Mouse (Mus musculus): ENCODE data around the gene Gm364.

The Gm364 gene

GRCm38 (mm10) chrX:57408769-57409168, at the start of gene Gm364:
Gm364 (plus strand) TSS chrX:57409154.
- DNase-seq (ENCODE audit: low spot score in 2 of 2) = no peak

GRCm38 (mm10) chrX:57359316-57359715, 49.6 kb upstream of the Gm364 start:
- DNase-seq (ENCODE audit: low spot score in 2 of 2) = no peak

GRCm38 (mm10) chrX:57364891-57365569, 43.9 kb upstream of the Gm364 start:
- DNase-seq (ENCODE audit: low spot score in 2 of 2) = no peak

DNA sequence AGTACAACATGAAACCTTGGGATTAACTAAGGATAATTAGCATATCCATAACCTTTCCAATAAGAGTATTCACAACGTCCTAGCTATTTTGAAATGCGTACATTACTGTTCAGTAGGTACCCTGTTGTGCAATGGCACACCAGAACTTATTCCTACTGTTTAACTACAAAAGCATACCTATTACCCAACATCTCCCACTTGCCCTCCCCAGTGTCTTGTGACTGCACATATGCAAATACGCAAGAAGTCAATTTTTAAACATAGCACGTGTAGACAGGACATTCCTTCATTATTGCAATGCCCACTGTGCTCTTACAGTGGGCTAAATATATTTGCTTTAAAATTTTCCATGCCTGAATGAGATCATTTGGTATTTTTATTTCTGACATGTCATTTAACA, 36.0 kb upstream of the Gm364 start:
- no peak for DNase-seq (ENCODE audit: low spot score in 2 of 2)

DNA sequence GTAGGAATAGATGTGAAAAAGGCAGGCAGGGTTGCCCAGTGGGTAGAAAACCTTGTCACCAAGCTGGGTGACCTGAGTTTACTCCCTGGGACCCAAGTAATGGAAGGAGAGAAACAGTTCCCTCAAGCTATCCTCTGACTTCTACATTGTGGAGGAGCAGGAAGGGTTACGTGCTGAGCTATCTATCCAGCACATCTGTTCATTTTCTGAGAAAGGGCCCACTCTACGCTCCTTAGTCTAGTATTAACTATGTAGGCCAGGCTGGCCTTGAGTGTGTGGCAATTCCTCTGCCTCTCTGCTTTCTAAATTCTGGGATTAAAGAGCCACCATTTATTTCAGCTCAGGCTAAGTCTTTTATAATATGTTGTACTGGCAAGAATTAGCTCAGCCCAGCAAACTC, 35.4 kb upstream of the Gm364 start:
- no peak for DNase-seq (ENCODE audit: low spot score in 2 of 2)

DNA sequence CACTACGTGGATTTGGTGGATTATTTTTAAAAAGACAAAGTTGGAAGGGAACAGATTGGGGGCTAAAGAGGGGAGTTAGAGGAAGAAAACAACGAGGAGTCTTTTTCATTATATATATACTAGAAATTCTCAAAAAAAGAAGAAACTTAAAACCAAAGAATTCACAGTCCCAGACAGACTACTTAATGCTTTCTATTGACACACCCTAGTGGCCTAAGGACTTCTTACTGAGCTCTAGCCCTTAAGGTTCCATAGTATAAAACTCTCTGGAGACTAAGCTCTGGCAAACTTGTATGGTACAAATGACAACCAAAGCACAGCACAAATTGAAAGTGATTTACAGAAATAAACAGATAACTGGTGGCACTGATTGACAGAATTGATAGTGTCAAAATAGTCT, 34.9 kb upstream of the Gm364 start:
- DNase-seq (ENCODE audit: low spot score in 2 of 2) = no peak

- no peak for DNase-seq (ENCODE audit: low spot score in 2 of 2)
Measured at GRCm38 (mm10) chrX:57377096-57377495, 31.9 kb upstream of the Gm364 start.

- no peak for DNase-seq (ENCODE audit: low spot score in 2 of 2)
Measured at GRCm38 (mm10) chrX:57378579-57378978, 30.4 kb upstream of the Gm364 start.

DNA sequence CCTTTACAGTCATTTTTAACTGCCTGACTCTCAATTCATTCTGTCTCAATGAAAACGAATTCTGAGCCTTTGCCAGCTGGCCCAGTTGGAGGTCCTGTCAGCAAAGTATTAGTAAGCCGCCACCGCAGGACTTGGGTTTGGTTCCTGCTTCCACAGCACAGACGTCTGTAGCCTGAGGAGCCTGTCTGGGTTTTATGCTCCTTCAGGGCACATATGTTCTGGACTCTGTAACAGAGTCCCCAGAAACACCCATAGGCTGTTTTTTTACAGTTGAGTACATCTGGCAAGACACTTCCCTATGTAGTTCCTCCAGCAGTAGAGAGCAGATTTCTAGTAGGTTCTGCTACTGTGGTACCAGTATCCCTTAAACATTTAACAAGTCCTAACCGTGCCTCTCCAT, 28.0 kb upstream of the Gm364 start:
- DNase-seq (ENCODE audit: low spot score in 2 of 2) = no peak

DNA sequence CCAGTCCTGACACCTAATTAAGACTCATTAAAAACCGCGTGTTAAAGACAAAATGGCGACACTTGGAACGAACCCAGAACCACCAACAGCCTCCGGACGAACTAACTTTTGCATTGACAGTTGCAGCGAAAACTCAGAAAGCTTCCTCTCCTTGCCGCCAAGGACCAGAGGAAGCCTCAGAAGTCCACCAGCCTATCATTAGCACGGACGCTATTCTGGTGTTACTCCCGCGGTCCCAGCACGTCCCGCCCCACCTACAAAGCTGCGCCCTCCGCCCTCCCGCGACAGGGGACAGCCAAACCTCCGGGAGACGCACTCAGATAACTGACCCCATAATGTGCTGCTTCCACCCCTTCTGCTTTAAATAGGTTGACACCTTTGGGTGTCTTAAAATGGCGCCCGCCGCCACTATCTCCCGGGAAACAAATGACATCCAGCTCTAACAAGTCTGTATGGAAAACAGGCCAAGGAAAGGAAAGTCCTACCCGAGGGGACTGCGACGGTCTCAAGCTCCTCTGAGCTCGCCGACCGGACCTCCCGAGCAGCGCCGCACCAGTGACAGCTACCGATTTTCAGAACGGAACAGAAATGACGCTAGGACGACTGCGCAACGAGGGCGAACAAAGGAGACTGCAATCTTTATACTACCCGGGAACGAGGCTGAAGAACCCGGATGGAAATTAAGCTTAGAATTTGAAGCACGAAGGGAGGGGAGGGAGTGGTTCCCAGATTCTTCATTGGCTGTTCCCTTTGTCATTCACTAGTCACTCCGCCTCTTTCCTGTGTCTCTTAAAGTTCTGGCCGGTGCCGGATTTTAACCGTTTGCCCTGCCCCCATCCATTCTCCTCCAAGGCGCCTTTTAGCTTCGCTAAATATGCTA, 16.3 kb upstream of the Gm364 start, which contains the start of gene Rbmx:
Rbmx (minus strand) TSS at position 670 of the 880 bp plus-strand sequence.
- DNase-seq (ENCODE audit: low spot score in 2 of 2) = peak; percentile 75 to 85

GRCm38 (mm10) chrX:57393412-57393811, 15.5 kb upstream of the Gm364 start:
- no peak for DNase-seq (ENCODE audit: low spot score in 2 of 2)

- DNase-seq (ENCODE audit: low spot score in 2 of 2) = no peak
Measured at GRCm38 (mm10) chrX:57401388-57401787, 7.6 kb upstream of the Gm364 start.

- DNase-seq (ENCODE audit: low spot score in 2 of 2) = no peak
Measured at GRCm38 (mm10) chrX:57403651-57404050, 5.3 kb upstream of the Gm364 start.

DNA sequence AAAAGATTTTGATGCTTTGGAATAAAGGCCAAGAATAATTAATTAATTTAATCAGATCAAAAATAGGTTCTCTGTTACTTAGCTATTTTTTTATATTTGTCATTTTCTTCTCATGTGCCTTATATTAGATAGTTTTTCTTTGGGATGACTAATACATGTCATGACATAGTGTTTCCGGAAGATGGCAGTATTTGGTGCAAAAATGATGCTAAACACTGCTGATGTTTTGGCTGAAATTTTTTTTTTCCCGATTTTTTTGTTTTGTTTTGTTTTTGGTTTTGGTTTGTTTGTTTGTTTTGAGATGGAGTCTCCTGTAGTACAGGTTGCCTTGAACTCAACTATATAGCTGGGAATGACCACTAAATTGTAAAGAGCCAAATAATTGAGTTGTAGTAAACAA, 22.7 kb downstream of the Gm364 start:
- no peak for DNase-seq (ENCODE audit: low spot score in 2 of 2)

- no peak for DNase-seq (ENCODE audit: low spot score in 2 of 2)
Measured at GRCm38 (mm10) chrX:57433897-57434296, 24.9 kb downstream of the Gm364 start.

DNA sequence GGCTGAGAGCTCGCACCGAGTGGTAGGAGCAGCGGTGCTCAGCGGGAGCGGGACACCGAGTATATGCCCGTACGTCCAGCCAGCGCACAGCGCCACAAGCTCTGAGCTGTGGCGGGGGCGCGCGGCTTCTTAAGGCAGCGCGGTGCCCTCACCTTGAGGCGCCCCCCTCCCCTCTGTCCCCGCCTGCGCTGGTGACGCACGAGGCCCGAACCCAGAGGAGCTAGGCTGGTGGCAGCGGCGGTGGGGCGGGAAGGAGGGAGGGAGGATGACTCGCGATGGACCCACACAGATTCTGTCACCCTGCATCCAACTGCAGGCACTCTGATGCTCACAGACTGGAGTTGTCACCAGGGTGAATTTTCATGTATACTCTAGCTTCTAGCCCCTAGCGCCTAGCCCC, 94.7 kb downstream of the Gm364 start, which contains the start of gene Gpr101:
Gpr101 (minus strand) TSS at position 124 of the 400 bp plus-strand sequence.
- DNase-seq (ENCODE audit: low spot score in 2 of 2) = peak in 1 of 2 experiments; percentile 2

DNA sequence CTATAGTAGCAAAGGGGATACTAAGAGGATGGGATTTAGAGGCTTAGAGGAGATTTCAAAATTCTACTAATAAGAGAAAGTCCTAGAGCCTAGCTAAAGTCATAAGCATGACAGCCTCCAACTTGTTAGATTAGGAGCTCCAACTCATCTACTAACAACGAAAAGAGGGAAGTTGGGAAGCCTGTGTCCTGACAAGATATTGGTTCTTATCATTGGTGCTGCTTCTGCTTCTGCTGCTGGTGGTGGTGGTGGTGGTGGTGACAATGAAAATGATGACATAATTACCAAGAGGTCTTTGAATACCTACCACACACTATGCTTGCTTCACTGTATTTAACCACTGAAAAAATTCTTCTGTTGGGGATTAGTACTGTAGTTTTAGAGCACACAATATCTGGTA, 97.3 kb downstream of the Gm364 start:
- DNase-seq (ENCODE audit: low spot score in 2 of 2) = no peak

GRCm38 (mm10) chrX:57521117-57522095, 112.5 kb downstream of the Gm364 start:
- no peak for DNase-seq (ENCODE audit: low spot score in 2 of 2)
